Mouse (Mus musculus) left cerebral cortex, postnatal 14 days (tissue): ENCODE measurements around the gene H1foo. TPM values are rescaled to one million over a fixed set of nuclear protein-coding genes. Genes with fewer than 3 reads are reported as not detected.

Experiments used
- DNase-seq, 2 experiments: peaks; one replicate each; pipeline ENCODE4 v3.0.0; 2021 to 2022; ENCODE audit warnings: low spot score in 2 of 2, mixed read lengths in 1 of 2
- intact Hi-C: fragments of 180-260 bp; cut with DNase I; formaldehyde crosslinking; loops from one replicate; pipeline ENCODE4 v1.15.1; 2025
- total RNA-seq, 2 experiments: library from RNA; stranded (reverse); gene quantifications; 2 replicates each; pipeline ENCODE4 v1.2.3; 2021

The H1foo gene
- total RNA-seq, 2 experiments from 2014 or later, result not detected

DNA sequence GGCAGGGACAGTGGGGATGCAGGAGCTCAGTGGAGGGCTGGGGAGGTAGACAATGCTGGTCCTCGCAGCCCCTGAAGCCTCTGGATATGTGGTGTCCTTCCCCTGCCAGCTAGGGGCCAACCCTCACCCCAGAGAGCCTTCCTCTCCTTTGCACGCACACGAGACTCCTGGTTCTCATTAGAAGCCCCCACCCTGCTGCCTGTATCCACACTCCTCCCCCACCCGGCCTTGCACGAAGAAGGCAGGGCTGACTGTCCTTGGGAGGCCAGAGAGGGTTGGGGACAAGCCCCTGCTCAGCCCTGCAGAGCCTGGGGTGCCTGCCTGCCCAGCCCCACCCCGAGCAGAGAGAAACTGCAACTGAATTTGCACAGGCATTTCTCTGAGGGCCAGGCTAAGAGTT, 12.9 kb downstream of the H1foo start:
- no peak for DNase-seq
- intact Hi-C loops, result no loop called here

DNA sequence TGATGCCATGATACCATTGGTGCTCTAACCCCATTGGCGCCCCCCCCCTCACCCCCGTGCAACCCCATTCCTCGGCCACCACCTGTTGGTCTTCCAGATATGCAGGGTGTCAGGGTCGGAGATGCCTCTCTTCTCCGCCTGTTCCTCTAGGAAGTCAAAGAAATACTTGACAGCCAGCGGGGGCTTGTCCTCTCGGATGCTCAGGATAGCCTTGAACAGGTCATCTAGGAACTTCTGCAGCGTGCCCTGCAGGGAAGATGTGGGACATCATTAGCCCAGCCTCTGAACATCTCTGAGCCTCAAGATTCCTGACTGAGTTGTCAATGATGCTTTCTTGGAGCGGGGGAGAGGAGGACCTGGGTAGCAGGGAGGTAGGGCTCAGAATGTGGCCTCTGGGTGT, 13.7 kb downstream of the H1foo start:
- intact Hi-C loops, result no loop called here

DNA sequence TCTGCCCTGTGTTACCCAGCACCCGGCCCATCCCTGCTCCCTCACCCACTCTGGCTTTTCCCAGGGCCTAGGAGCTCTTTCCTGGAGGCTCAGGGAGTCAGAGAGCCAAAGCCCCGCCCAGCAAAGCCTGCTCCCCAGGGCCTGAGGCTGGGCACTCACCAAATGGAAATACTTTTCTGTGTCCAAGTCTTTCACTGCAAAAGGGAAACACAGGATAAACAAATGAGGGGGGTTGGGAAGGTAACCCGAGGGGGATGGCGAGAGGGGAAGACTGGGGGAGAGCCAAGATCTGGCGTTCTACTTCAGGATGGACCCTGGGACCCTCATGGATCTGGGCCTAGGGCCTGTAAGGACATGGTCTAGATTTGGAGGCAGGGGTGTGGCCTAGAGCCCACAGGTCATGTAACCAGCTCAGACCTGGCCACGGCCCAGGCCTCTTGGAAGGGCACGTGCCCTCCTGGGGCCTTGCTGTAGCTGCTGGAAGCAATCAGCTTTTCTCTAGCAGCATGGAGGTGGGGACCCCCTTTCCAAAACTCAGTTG, 14.5 kb downstream of the H1foo start:
- DNase-seq, result no peak
- intact Hi-C loops, result no loop called here

More for the DNA sequence above, 13.7 kb downstream of the H1foo start:
- no peak for DNase-seq

DNA sequence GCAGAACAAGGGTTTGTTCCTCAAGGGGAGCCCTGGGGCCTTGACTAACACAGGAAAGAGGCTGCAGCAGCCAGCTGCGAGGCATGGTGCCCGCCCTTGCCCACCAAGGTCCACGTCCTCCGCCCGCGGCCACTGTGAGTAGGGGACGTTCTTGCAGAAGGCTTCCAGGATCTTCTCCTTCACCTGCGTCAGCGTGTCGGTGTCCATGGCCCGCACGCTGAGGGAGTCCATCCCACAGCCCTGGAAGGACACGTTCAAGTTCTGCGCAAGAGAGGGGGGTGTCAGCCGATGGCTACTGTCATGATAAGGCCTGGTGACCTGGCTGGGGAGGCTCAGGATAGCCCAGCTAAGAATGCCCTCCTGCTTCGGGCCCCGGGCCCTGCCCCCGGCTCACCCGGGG, 15.6 kb downstream of the H1foo start:
- DNase-seq, result no peak
- intact Hi-C loops, result no loop called here

DNA sequence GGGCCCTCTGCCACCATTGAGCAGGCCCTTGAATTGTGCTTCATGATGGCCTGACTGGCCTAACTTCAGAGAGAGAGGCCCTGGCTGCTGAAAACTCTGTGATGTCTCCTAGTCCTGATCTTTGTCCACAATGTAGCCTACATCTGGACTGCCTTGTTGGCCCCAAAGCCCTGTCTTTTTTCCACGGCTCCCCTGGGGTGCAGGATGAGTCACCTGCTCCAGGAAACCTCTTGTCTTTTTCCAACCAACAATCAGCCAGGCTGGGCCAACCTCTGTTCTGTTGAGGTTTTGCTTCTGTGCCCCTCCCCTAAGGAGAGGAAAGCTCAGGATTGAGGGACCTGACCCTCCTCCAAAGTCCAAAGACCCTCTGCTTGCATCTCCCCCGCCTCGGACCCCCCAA, 17.0 kb downstream of the H1foo start:
- intact Hi-C loops, result no loop called here
- no peak for DNase-seq

DNA sequence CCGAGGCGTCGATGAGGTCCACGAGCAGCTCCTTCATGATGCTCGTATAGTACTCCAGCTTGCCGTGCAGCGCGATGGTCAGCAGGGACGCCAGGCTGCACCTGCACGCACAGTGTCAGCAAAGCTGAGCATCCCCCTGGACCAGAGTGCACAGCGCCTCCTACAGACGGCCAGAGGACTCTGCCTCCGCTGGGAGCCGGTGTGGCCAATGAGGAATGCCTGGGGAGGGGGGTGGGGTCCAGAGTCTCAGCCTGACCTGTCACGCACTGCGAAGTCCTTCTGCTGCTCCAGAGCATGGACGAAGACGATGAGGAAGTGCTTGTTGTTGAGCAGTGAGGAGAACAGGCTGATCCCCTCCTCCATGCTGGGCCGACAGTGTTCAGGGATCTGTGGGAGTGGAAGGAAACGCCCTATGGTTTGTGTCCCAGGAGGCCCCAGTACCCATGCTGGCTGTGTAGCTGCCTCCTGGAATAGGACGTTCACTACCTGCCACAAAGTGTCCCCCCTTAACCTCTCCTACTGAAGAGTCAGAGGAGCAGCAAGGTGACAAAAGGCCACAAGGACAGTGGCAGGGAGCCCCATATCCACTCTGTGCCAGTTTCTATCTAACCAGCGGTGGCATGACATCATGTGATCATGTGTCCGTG, 17.8 kb downstream of the H1foo start:
- DNase-seq, result no peak
- intact Hi-C loops, result no loop called here

DNA sequence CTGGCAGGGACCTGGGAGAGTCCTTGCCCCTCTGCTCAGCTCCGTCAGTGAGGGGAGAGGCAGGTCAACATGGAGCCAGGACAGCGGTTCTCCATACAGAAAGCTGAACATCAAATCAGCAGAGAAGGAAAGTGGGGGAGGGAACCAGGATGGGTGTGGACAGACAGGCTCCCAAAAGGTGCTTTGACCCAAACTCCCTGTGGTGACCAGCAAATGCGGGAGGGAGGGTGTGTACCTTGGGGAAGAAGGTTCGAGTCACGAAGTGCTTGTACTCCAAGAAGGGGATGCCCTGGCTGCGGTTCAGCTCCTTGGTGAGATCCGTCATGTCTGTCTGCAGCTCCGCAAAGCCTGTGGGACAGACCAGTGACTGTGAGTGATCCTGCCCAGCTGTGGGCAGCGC, 18.9 kb downstream of the H1foo start:
- intact Hi-C loops, result no loop called here

DNA sequence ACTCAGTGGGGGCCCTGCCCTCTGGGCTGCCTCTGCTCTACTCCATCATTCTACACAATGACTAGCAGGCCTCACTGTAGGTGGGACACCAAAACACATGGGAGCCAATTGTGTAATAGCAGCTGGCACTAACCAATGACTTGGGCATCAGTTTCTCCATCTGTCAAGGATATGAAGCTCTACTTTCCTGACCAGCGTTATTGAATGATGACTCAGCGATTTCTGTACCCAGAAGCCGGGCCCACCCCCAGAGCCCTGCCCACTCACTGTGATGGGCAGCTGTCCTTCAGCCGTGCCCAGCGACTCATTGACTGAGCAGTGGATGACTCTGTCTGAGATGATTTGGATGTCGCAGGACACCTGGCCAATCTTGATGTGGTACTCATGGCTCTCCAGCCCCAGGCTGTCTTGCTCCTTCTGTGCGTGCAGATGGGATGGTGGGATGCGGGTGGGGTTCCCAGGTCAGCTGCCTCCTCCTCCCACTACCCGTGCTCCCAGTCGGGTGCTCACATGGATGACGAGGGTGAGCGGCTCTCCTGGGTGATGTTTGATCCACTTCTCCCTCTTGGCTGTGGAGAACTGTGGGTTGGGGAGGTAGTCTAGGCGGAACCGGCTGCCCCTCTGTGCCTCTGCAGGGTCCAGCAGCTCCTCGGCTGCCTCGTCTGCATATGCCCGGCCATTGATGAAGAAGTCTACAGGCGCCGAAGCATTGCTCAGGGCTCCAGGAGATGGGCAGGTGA, 21.7 kb downstream of the H1foo start:
- no peak for DNase-seq
- intact Hi-C loops, result no loop called here

More for the DNA sequence above, 18.9 kb downstream of the H1foo start:
- no peak for DNase-seq

DNA sequence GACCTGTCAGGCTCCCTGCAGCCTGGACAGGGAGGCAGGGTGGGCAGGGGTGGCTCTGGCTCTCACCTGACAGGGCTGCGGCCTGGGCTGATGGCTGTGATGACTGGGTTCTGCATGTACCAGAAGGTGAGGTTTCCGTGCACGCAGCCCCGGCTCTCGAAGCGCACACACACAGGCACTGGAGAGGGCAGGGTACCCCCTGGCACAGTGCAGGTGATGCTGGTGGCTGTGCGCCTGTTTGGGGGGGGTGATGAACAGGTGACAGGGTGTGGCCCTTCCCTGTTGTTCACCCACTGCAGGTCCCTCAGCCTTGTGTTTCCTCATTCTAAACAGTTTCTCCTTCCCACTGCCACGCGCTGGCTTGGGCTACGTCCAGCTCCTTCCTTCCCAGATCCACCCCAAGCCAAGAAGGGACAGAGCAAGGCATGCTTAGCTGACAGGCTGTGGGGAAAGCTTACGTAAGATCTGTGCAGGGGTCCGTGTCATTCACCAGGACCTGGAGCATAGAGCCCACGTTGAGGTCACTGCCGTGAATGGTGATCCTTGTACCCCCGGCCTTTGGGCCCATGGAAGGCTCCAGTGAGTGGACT, 22.6 kb downstream of the H1foo start:
- DNase-seq, result no peak
- intact Hi-C loops, result no loop called here

DNA sequence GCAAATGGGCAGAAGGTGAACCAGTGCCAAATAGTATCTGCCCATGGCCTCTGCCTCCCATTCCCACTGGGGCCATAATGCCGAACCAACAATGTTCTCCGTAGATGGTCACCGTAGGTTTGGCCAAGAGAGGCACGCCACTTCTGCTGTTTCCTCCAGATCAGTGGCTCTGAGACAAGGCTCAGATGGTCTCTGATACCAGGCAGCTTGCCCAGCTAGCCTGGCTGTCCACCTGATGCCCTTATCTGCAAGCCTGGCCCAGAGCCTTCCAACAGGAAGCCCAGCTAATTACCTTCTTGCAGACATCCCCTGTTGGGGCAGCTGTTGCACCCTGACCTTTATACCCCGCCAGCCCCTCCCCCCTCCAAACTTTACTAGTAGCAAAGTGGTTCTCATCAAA, 23.3 kb downstream of the H1foo start:
- intact Hi-C loops, result no loop called here

DNA sequence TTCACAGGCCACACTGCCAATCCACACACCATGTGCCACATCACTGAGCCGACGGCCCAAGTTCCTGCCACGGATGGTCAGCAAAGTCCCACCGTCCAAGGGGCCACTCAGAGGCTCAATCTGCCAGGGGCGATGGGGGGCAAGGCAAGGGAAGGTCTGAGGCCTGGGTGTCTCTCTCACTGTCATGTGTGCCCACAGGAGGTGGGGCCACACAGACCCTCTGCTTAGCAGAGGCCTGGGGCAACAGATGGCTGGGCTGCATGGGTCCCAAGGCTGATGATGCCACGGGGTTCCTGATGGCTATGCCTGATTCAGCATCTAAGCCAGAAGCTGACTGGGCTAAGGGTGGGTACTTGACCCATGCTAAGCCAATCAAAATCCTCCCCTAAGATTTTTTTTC, 24.0 kb downstream of the H1foo start:
- intact Hi-C loops, result no loop called here
- no peak for DNase-seq

More for the DNA sequence above, 23.3 kb downstream of the H1foo start:
- no peak for DNase-seq

DNA sequence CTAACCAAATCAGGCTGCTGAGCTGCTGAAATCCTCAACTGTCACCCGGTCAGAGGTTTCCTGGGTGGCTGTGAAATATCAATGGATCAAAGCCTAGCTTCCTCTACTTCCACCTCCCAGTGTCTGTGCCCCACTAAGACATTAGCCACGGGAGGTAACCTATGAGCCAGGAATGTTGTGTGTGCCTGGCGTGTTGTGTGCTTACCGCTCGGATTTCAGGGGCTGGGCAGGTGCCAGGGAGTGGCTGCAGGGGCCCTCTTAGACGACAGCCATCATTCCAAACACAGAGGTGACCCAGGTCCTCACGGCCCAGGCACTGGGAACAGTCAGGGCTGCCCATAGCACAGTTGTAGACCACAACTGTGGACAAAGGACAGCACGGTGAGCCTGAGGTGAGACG, 24.4 kb downstream of the H1foo start:
- no peak for DNase-seq
- intact Hi-C loops, result no loop called here

DNA sequence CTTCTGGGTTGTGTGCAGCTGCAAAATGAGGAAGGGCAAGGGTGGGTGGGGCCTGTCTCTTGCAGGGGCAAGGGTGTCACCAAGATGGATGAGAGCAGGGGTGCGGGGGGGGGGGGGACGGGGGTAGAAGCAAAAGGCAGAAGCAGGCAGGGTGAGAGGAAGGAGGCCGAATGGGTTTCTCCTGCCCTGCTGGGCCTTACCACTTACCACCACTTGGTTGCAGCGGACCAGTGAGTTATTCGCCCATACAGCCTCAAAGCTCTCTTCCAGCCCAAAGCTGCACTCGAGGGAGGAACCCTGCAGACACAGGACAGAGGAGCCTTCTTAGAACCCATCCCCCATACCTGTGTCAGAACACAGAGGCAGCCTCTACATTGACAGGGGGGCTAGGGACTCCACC, 25.2 kb downstream of the H1foo start:
- intact Hi-C loops, result no loop called here
- DNase-seq, result no peak

DNA sequence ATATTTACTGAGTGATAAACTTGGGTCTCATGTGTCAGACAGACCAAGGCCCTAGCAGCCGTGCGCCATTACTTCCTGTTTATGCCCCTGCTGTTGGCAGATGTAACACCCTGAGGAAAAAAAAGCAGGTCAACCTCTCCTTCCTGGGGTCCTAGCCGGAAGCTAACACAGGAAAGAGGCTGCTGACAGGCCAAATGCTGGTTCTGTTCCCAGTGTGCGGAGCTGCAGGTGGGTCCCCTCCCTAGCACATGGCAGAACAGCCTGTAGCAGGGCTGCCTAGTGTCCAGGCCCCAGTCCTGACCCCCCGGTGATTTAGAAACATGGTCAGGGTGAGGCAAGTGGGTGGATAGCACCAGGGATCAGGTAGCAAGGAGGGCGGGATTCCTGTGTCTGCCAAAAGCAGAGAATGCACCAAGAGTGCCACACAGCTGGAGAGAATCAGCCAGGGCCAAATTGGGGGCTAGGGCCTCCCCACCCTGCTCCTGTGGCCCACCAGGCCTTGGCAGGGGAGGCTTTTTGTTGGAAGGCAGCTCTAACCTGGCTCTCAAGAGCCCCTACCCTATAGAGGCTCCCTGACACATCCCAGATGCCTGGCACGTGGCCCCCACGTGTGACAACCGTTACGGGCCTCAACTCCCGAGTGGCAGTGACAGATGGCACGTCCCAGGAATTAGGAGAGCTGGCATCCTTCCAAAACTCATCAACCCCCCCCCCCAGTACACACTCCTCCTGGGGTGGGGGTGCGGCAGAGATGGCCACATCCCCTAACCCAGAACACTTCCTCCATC, 26.7 kb downstream of the H1foo start:
- intact Hi-C loops, result no loop called here
- no peak for DNase-seq

DNA sequence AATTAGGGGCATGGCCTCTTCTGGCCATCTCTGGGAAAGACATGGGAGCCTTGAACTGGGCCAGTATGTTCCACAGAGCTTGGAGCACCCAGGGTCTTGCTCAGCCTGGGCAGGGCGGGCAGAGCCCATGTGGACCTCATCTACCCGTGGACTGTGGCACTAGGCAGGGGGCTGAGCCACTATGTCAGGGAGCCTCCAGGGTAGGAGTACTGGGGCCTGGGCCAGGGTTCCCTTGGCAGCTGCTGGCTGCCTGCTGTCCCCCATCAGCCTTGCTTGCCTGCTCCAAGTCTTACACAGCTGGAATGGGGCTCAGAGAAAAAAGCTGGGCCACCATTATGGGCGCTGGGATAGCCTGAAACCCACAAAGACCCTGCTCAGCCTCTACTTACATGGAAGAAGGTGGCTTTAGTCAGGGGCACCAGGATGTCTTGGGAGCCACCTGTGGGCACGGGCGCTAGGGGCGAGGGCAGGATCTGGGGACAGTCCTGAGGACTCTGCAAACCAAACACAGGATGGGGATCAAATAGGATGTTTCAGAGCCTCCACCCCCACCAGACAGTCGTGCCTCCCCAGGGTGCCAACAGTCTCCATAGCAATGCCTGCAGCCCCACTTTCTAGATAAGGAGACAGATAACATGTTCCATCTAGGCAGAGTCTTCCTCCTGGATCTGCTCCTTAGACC, 27.5 kb downstream of the H1foo start:
- intact Hi-C loops, result no loop called here
- no peak for DNase-seq

DNA sequence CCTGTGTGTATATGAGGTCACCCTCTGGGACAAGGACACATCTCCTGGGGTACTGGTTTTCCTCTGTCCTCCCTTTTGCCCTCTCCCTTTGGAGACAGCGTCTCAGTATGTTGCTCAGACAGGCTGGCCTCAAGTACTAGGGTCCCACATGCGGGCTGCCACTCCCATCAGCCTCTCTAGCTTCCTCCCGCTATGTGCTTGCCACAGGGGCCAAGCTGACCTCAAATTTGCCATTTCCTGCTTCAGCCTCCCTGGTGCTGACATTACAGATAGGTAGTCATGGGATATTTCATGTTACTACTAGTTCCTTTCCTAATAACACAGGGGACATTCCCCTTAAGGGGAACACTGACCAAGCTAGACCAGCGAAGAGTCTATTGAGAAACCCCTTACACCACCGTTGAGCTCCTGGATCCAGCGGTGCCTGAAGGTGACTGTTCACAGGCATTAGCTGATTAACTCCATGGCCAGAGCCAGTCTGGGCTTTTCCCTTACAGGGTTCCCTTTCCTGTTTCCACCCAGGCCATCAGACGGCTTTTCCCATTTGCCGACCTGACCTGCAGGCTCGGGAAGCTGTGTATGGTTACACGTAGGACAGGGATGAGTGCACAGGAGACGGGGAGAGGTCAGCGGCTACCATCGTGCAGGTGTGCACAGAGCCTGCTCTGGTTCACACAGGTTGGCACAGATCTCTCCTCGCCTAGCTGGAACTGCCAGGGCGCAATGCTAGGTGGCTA, 28.6 kb downstream of the H1foo start:
- intact Hi-C loops, result no loop called here
- DNase-seq, result no peak

DNA sequence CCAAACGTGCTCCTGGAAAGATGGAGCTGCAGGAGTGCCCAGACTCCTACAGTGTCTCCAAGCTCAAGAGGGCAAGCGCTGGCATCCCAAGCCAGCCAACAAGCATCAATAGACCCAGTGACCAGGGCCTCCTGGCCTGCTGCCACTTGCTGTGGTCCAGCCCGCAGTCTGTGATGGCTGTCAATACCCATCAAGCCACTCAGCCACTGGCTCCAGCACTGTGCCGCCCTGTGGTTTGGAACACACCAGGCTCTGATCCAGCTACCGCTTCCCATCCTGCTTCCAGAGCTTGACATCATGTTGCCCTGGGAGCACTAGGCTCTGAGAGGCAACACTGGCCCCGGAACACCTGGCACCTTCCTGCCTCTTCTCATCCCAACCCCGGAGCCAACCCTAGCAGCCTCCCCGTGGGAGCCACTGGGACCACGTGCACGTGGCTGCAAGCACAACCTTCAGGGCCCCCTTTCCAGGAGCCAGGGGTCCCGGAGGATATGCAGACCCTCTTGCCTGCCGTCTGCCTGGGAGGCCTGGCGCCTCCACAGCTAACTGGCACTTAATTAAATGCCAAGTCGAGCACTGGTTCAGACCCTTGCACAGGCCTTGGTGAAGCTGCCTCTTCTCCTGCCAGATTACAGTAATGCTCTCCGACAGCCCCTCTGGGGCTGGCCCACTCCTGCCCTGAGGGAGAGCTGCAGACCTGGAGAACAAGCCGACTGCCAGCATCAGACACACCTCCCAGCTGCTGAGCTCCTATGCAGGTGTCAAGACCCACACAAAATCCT, 29.3 kb downstream of the H1foo start:
- DNase-seq, result peak in 1 of 2 experiments; percentile 58
- intact Hi-C loops, result no loop called here

DNA sequence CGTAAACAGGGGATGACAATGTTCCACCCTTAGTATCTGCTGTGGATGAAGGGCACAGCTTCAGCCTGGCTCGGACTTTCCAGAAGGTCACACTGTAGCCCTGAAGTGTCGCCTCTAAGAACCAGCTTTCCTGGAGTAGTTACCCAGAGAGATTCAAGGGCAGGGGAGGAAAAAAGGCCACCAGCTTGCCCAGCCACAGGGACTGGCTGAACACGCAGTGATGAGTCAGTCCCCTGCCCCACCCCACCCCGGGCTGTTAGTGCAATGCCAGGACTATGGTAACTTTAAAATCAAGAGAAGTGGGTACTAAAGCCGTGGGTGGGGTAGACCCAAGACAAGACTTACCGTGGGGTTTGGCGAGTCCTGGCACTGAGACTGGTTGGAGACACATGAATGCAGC, 30.9 kb downstream of the H1foo start:
- no peak for DNase-seq
- intact Hi-C loops, result no loop called here
